Mouse (Mus musculus) ES-E14 (cell line): ENCODE data around the gene Lemd2. TPM values are rescaled to one million over a fixed set of nuclear protein-coding genes. Genes with fewer than 3 reads are reported as not detected.

ENCODE experiments used
- DNase-seq: peaks from one replicate; pipeline ENCODE4 v3.0.0-alpha.2; 2013; ENCODE audit warnings: low read depth, low spot score
- H3K27ac ChIP-seq: 2 replicates; pipeline ENCODE4 v1.5.1; 2012; ENCODE audit warnings: low read depth, mild to moderate bottlenecking, low read length, moderate library complexity, mixed read lengths; ENCODE audit not compliant: poor library complexity, insufficient read depth, severe bottlenecking
- H3K36me3 ChIP-seq: 2 replicates; pipeline ENCODE4 v1.6.1; 2012; ENCODE audit warnings: mild to moderate bottlenecking, low read length, moderate library complexity, mixed read lengths; ENCODE audit not compliant: control insufficient read depth, poor library complexity, insufficient read depth, severe bottlenecking
- H3K4me1 ChIP-seq, 2 experiments: fragments of 150-350 bp in 1 of 2; sonication (generic) in 1 of 2; 2 replicates each; pipeline ENCODE4 v1.6.1; 2012; ENCODE audit warnings: low read length in 2 of 2, mild to moderate bottlenecking in 1 of 2, mixed read lengths in 1 of 2; ENCODE audit not compliant: control insufficient read depth in 2 of 2, insufficient read depth in 2 of 2, poor library complexity in 1 of 2
- H3K4me3 ChIP-seq, 2 experiments: fragments of 150-350 bp in 1 of 2; sonication (generic) in 1 of 2; 2 replicates each; pipeline ENCODE4 v1.5.1; 2012; ENCODE audit warnings: low read length in 2 of 2, low read depth in 1 of 2, mild to moderate bottlenecking in 1 of 2, mixed read lengths in 1 of 2; ENCODE audit not compliant: insufficient read depth in 1 of 2, poor library complexity in 1 of 2, severe bottlenecking in 1 of 2
- H3K9ac ChIP-seq: 2 replicates; pipeline ENCODE4 v1.6.1; 2012; ENCODE audit warnings: low read depth, mild to moderate bottlenecking, low read length, mixed read lengths; ENCODE audit not compliant: poor library complexity, insufficient read depth, severe bottlenecking
- H3K9me3 ChIP-seq: fragments of 150-350 bp; sonication (generic); 2 replicates; pipeline ENCODE4 v1.6.1; 2012; ENCODE audit warnings: low read depth, mild to moderate bottlenecking, low read length; ENCODE audit not compliant: control insufficient read depth, insufficient read depth
- CHD2 ChIP-seq: IDR thresholded peaks from 2 replicates; pipeline ENCODE4 v1.6.1; 2014; ENCODE audit warnings: mild to moderate bottlenecking, low read depth, low read length, inconsistent platforms
- HCFC1 ChIP-seq: IDR thresholded peaks from 2 replicates; pipeline ENCODE4 v1.6.1; 2012; ENCODE audit warnings: low read length, inconsistent platforms, borderline replicate concordance; ENCODE audit not compliant: insufficient read depth
- MAFK ChIP-seq: IDR thresholded peaks from 2 replicates; pipeline ENCODE4 v1.6.1; 2014; ENCODE audit warnings: mild to moderate bottlenecking, low read depth, low read length, inconsistent platforms; ENCODE audit not compliant: insufficient read depth
- ZC3H11A ChIP-seq: IDR thresholded peaks from 2 replicates; pipeline ENCODE4 v1.6.1; 2012; ENCODE audit warnings: low read depth, mild to moderate bottlenecking, inconsistent platforms, low read length, borderline replicate concordance
- ZNF384 ChIP-seq: IDR thresholded peaks from 2 replicates; pipeline ENCODE4 v1.6.1; 2012; ENCODE audit warnings: low read depth, low read length, inconsistent platforms
- in situ Hi-C, 2 experiments: fragments of 600-800 bp; cut with MboI; formaldehyde crosslinking; loops; one replicate each; pipeline ENCODE4 v1.15.1; 2025; ENCODE audit warnings: low sequenced_read_pairs in 2 of 2, inconsistent platforms in 1 of 2; ENCODE audit not compliant: unreplicated experiment in 2 of 2
- total RNA-seq: library from RNA; depleted of rRNA; stranded (reverse); fragments of 300-350 nt; gene quantifications from 2 replicates; pipeline ENCODE4 v1.2.3, GENCODE M21; 2012

Gene Lemd2
- total RNA-seq, 1 experiment = 51.8 TPM

DNA sequence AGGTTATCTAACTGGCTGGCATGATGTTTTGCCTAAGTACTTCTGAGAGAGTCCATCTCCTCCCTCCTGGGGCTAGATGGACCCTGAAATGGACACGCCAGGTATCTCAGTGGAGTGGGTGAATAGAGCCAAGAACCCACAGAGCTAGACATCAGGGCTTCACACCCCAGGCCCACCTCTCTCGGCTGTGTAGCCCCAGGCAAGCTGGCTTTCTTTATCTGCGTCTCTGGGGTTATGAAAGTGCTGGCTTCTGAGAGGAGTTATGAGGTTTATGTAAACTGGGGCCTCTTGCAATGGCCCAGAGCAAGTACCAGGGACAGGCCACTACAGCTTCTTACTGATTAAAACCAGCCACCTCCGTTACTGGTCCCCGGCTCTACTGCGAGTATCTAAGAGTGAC, 49.4 kb downstream of the Lemd2 start:
- H3K4me3 ChIP-seq = no peak overlapping the region
- H3K9ac ChIP-seq = no peak overlapping the region

DNA sequence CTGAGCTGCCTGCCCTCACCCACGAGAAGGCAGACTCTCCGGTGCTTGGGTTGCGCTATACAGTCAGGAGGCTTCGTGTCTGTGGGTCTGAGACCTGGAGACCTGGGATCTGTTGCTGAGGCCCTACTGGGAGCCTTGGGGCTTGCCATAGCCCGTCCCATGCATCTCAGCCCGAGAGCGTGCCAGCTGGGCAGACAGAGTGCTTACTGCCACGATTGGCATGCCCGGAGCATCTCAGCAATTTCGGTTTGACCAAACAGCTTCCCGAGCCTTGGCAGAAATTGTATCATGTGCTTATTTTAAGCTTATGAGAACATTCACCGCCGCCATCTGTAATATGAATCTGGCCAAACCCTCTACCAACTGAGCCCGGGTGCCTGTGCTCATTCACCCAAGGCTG, 50.0 kb downstream of the Lemd2 start:
- Histone ChIP-seq H3K4me1 (peaks cover 0 to 6% of the 10 kb centered on the region in 2 experiments; a peak in 1 of 4 replicates), H3K9ac (no peak overlapping the region), H3K4me3 (no peak overlapping the region), H3K9me3 (no peaks in the 10 kb centered on the region), H3K36me3 (no peaks in the 10 kb centered on the region), H3K27ac (no peak overlapping the region)
- TF ChIP-seq ZNF384 (no peak), ZC3H11A (no peak), HCFC1 (no peak), MAFK (no peak), CHD2 (no peak)
- no peak for DNase-seq
- in situ Hi-C loops = no loop called here

More for the DNA sequence above, 49.4 kb downstream of the Lemd2 start:
- no peaks in the 10 kb centered on the region for H3K36me3 ChIP-seq
- TF ChIP-seq MAFK (no peak), ZNF384 (no peak), CHD2 (no peak), HCFC1 (no peak), ZC3H11A (no peak)
- in situ Hi-C loops = no loop called here
- H3K9me3 ChIP-seq = no peaks in the 10 kb centered on the region
- no peak for DNase-seq
- peaks cover 0 to 6% of the 10 kb centered on the region in 2 experiments; a peak in 1 of 4 replicates for H3K4me1 ChIP-seq
- H3K27ac ChIP-seq = no peak overlapping the region

- Histone ChIP-seq H3K9ac (no peak overlapping the region), H3K27ac (no peak overlapping the region), H3K4me1 (peaks cover 0 to 6% of the 10 kb centered on the region in 2 experiments; a peak in 1 of 4 replicates), H3K9me3 (no peaks in the 10 kb centered on the region), H3K36me3 (no peaks in the 10 kb centered on the region), H3K4me3 (no peak overlapping the region)
- no peak for DNase-seq
- in situ Hi-C loops = no loop called here
- TF ChIP-seq CHD2 (no peak), MAFK (no peak), HCFC1 (no peak), ZNF384 (no peak), ZC3H11A (no peak)
These were observed 50.5 kb downstream of the Lemd2 start for GRCm38 (mm10) chr17:27153773-27154193.

DNA sequence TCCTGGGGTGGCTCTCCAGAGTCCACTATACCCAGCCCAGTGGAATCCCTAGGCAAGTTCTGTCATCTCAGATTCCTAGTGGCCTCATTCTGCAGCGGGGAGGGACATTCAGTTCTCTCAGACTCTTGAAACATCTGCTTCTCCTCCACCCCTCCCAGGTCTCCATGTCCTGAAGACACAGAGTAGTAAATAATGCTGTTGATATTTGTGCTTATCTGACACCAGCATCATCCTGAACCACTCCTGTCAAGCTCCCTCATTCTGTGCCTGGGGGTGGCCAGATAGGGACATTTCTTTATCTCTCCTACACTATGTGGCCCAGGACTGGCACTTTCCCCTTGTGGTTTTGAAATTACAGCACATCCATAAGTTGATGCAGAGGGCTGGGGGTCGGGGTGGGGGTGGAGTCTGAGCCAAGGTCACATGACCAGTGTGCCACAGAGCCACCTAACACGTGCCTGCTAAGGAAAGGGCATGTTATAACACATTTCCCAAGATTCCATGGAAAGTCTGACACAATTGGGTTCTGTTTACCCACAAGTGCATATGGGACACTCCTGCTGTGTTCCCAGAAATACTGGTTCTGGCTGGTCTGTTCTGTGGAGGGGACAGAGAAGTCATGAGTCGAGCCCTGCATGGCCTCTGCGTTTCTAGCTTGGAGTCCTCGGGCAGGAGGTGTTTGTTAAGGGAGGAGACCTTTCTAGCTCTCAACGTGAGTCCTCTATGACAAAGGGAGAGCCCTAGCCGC, 51.1 kb downstream of the Lemd2 start:
- no peaks in the 10 kb centered on the region for H3K36me3 ChIP-seq
- TF ChIP-seq ZNF384 (no peak), CHD2 (no peak), MAFK (no peak), ZC3H11A (no peak), HCFC1 (no peak)
- no peaks in the 10 kb centered on the region for H3K9me3 ChIP-seq
- no peak for DNase-seq
- H3K4me1 ChIP-seq = peaks cover 0 to 9% of the 10 kb centered on the region in 2 experiments; a peak in 1 of 4 replicates
- H3K4me3 ChIP-seq = no peak overlapping the region
- H3K9ac ChIP-seq = no peak overlapping the region
- in situ Hi-C loops = no loop called here
- no peak overlapping the region for H3K27ac ChIP-seq
